Mouse (Mus musculus): ENCODE results near the gene Ryk.
A peak's percentile ranks its signal among the peaks of the same experiment; 100 is the strongest.

Gene Ryk

GRCm38 (mm10) chr9:102834742-102835591 lies at the start of gene Ryk:
TSS of gene Ryk (plus strand) at chr9:102834917.
- peak; percentile 12 to 48 for DNase-seq

- DNase-seq = no peak
Observed at GRCm38 (mm10) chr9:102789491-102789890, 45.2 kb upstream of the Ryk start.

GRCm38 (mm10) chr9:102791845-102792244 lies 42.9 kb upstream of the Ryk start:
- peak; percentile 18 to 55 for DNase-seq

GRCm38 (mm10) chr9:102792836-102793235 lies 41.9 kb upstream of the Ryk start:
- no peak for DNase-seq

- DNase-seq = no peak
Observed at GRCm38 (mm10) chr9:102793286-102793809, 41.4 kb upstream of the Ryk start.

GRCm38 (mm10) chr9:102798406-102798805 lies 36.3 kb upstream of the Ryk start:
- no peak for DNase-seq

GRCm38 (mm10) chr9:102806056-102806573 lies 28.6 kb upstream of the Ryk start:
- DNase-seq = no peak

GRCm38 (mm10) chr9:102811192-102811591 lies 23.5 kb upstream of the Ryk start:
- no peak for DNase-seq

GRCm38 (mm10) chr9:102818228-102818627 lies 16.5 kb upstream of the Ryk start:
- no peak for DNase-seq

GRCm38 (mm10) chr9:102828604-102829003 lies 6.1 kb upstream of the Ryk start:
- DNase-seq = no peak

- no peak for DNase-seq
Observed at GRCm38 (mm10) chr9:102831541-102831940, 3.2 kb upstream of the Ryk start.

- DNase-seq = no peak
Observed at GRCm38 (mm10) chr9:102834414-102834741, 339 bp upstream of the Ryk start.

GRCm38 (mm10) chr9:102836279-102836678 lies 1.6 kb downstream of the Ryk start:
- DNase-seq = no peak

GRCm38 (mm10) chr9:102840792-102841778 lies 6.4 kb downstream of the Ryk start:
- no peak for DNase-seq

GRCm38 (mm10) chr9:102841832-102842231 lies 7.1 kb downstream of the Ryk start:
- DNase-seq = no peak

- DNase-seq = no peak
Observed at GRCm38 (mm10) chr9:102842498-102842897, 7.8 kb downstream of the Ryk start.

GRCm38 (mm10) chr9:102843577-102843976 lies 8.9 kb downstream of the Ryk start:
- DNase-seq = no peak

- DNase-seq = no peak
Observed at GRCm38 (mm10) chr9:102845851-102846250, 11.1 kb downstream of the Ryk start.

- DNase-seq = no peak
Observed at GRCm38 (mm10) chr9:102846348-102846747, 11.6 kb downstream of the Ryk start.

- DNase-seq = no peak
Observed at GRCm38 (mm10) chr9:102852076-102853022, 17.6 kb downstream of the Ryk start.

GRCm38 (mm10) chr9:102857856-102858255 lies 23.1 kb downstream of the Ryk start:
- no peak for DNase-seq

GRCm38 (mm10) chr9:102858283-102858682 lies 23.6 kb downstream of the Ryk start:
- DNase-seq = no peak

All from spleen, adult 18-20 months (tissue).